Mouse (Mus musculus) olfactory bulb, adult 2 months (tissue): Measurements from ENCODE around the gene Vgll4. TPM values are rescaled to one million over a fixed set of nuclear protein-coding genes. Genes with fewer than 3 reads are reported as not detected.

Source experiments
- H3K27ac ChIP-seq: fragments of 200-500 bp; 2 replicates; pipeline ENCODE4 v1.5.1; 2012; ENCODE audit warnings: low read depth, low read length; ENCODE audit not compliant: insufficient read depth
- H3K4me1 ChIP-seq: fragments of 200-500 bp; 2 replicates; pipeline ENCODE4 v1.6.1; 2012; ENCODE audit warnings: low read length; ENCODE audit not compliant: control insufficient read depth, insufficient read depth
- H3K4me3 ChIP-seq: fragments of 200-500 bp; 2 replicates; pipeline ENCODE4 v1.5.1; 2012; ENCODE audit warnings: mild to moderate bottlenecking, low read depth, low read length, moderate library complexity; ENCODE audit not compliant: insufficient read depth
- CTCF ChIP-seq: fragments of 200-500 bp; IDR thresholded peaks from 2 replicates; pipeline ENCODE4 v1.5.1; 2012; ENCODE audit warnings: low read depth, mild to moderate bottlenecking, low read length, moderate library complexity; ENCODE audit not compliant: insufficient read depth
- POLR2A ChIP-seq: fragments of 200-500 bp; IDR thresholded peaks from 2 replicates; pipeline ENCODE4 v1.6.1; 2012; ENCODE audit warnings: mild to moderate bottlenecking, low read depth, low read length, moderate library complexity; ENCODE audit not compliant: insufficient read depth
- WGBS: fragments of 180-500 bp; shearing (Covaris S2); methylation state at CpG from one replicate; pipeline ENCODE4 v1.1.7; 2018; 5-methylcytosine and 5-hydroxymethylcytosine counted together
- polyA plus RNA-seq: library from polyadenylated mRNA; stranded (reverse); fragments of >200 nt; gene quantifications from 2 replicates; pipeline ENCODE4 v1.2.4, GENCODE M21; 2012; ENCODE audit warnings: low replicate concordance; ENCODE audit not compliant: missing spikeins, insufficient read depth, insufficient read length

The Vgll4 gene
- polyA plus RNA-seq, 1 experiment: not detected

- H3K27ac ChIP-seq: no peak overlapping the region
- WGBS: 63% methylated on average over 12 of the region's 12 CpGs
- peaks cover 25% of the 10 kb centered on the region for H3K4me1 ChIP-seq
- TF ChIP-seq POLR2A: no peak
- no peak for TF ChIP-seq CTCF
- H3K4me3 ChIP-seq: no peak overlapping the region
These were observed 12.0 kb downstream of the Vgll4 start for GRCm38 (mm10) chr6:114957756-114958155.

- TF ChIP-seq POLR2A (no peak), CTCF (no peak)
- 79% methylated on average over 5 of the region's 5 CpGs for WGBS
- Histone ChIP-seq H3K4me1 (peaks cover 20% of the 10 kb centered on the region), H3K4me3 (no peak overlapping the region), H3K27ac (no peak overlapping the region)
These were observed 15.3 kb downstream of the Vgll4 start for GRCm38 (mm10) chr6:114954496-114954895.

- Histone ChIP-seq H3K4me1 (peaks cover 19% of the 10 kb centered on the region), H3K27ac (peak overlapping the region; percentile 41; the same call in 1 of the 2 replicates), H3K4me3 (no peak overlapping the region)
- WGBS: 98% methylated on average over 5 of the region's 5 CpGs
- no peak for TF ChIP-seq CTCF
- no peak for TF ChIP-seq POLR2A
These were observed 16.2 kb downstream of the Vgll4 start for GRCm38 (mm10) chr6:114953601-114954000.

DNA sequence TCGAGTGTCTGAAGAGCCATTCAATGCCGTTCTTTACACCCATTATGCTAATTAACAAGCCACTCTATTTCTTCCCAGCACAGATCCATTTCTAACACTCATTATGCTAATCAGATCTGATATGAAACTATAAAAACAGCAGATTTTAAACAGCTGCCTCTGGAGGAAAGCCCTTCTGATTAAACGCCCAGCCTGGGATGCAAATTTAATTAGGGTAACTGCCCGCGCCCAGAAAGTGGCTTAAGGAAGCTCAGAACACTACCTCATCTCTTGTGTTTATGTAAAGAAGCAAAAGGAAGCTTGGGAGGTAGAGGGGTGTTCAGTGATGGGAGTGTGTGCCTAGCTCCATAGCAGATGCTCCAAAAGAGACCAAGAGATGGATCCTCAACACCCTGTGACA is 17.4 kb downstream of the Vgll4 start:
- TF ChIP-seq POLR2A: no peak
- TF ChIP-seq CTCF: no peak
- Histone ChIP-seq H3K27ac (peak overlapping the region; percentile 45; the same call in 1 of the 2 replicates), H3K4me1 (peaks cover 10% of the 10 kb centered on the region; the same call in 1 of the 2 replicates), H3K4me3 (no peak overlapping the region)
- WGBS: 49% methylated on average over 5 of the region's 5 CpGs

- Histone ChIP-seq H3K4me3 (no peak overlapping the region), H3K27ac (no peak overlapping the region), H3K4me1 (0 out of 2 replicates have a peak, but pooled peaks cover 3% of the 10 kb centered on the region)
- TF ChIP-seq POLR2A (no peak), CTCF (no peak)
- 83% methylated on average over 14 of the region's 14 CpGs for WGBS
These were observed 25.0 kb downstream of the Vgll4 start for GRCm38 (mm10) chr6:114944456-114945438.

DNA sequence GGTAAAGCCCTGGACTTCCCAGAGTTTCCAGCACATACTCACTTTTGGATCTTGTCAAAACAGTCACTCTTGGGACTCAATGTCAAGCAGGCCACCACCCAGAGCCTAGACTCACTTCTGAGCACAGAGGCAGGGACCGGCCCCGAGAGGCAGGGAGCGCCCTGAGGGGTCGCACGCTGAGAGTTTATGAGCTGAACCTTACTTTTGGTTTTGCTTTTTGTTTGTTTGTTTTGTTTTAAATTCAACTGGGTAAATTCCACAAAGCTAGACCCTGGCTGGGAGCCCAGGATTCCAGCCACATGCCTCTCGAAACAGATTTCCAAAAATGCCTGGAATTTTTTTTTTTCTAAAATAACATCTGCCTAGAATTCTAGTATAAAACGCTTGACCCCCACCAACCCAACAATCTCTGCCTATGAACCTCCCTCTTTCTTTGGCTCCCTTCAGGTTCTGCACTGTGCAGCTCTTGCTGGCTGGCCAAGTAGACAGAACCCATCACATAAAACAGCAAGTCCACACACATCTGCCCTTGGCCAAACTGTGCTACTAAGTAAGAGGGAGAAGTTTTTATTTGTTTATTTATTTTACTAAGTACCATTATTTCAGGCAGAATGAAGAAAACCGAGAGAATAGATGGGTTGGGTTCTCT is 28.5 kb downstream of the Vgll4 start:
- 62% methylated on average over 8 of the region's 8 CpGs for WGBS
- H3K27ac ChIP-seq: no peak overlapping the region
- TF ChIP-seq POLR2A (no peak), CTCF (no peak)
- no peak overlapping the region for H3K4me3 ChIP-seq
- peaks cover 7% of the 10 kb centered on the region for H3K4me1 ChIP-seq

GRCm38 (mm10) chr6:114939666-114940065 is 30.1 kb downstream of the Vgll4 start:
- Histone ChIP-seq H3K27ac (no peak overlapping the region), H3K4me3 (no peak overlapping the region), H3K4me1 (peaks cover 10% of the 10 kb centered on the region)
- TF ChIP-seq CTCF (no peak), POLR2A (no peak)
- 75% methylated on average over 2 of the region's 2 CpGs for WGBS

GRCm38 (mm10) chr6:114936941-114937313 is 32.9 kb downstream of the Vgll4 start:
- 80% methylated on average over 5 of the region's 5 CpGs for WGBS

More at GRCm38 (mm10) chr6:114936941-114937313, 32.9 kb downstream of the Vgll4 start:
- Histone ChIP-seq H3K4me3 (no peak overlapping the region), H3K4me1 (peaks cover 18% of the 10 kb centered on the region), H3K27ac (0 out of 2 replicates have a peak overlapping the region, but pooled peaks have one; percentile 8)
- no peak for TF ChIP-seq POLR2A
- no peak for TF ChIP-seq CTCF
